Mouse (Mus musculus): ENCODE measurements around the gene Cox4i2.

Gene Cox4i2

GRCm38 (mm10) chr2:152767618-152768271 lies 13.8 kb downstream of the Cox4i2 start:
- peak; percentile 89 for DNase-seq (ENCODE audit: low read depth, low spot score)

DNA sequence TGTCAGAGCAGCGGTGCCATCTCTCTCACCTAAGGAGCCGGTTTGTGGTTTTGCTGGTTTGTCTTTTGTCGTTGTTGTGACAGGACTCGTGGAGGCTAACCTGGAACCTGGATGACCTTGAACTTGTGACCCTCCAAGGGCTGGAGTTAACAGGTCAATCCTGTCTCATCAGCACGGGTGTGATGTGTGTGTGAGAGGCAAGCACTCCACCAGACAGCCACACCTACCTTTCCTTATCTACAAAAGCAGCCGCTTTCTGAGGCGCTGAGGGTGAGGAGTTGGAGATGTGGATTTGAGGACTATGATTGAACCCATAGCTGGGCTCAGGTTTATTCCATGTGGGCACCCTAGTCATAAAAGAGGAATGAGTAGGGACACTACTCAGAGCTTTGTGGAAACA lies 15.7 kb downstream of the Cox4i2 start:
- DNase-seq (ENCODE audit: low read depth, low spot score): peak; percentile 82

DNA sequence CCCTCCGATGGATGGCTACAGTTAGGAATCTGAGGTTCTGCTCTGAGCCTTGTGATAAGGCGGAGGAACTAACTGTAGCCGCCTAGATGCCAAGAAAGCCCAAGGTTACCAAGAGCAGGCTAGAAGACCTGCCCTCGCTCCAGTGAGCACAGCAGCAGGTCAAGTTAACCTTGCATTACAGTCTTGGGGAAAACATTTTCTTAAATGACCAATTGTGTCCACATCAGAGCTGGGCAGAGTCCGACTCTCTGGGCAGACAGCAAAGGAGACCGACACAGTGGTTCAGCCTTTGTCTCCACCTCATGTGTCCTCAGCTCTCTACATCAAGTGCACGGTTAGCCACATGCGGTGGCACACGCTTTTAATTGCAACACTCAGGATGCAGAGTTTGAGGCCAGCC lies 17.6 kb downstream of the Cox4i2 start:
- no peak for DNase-seq (ENCODE audit: low read depth, low spot score)

DNA sequence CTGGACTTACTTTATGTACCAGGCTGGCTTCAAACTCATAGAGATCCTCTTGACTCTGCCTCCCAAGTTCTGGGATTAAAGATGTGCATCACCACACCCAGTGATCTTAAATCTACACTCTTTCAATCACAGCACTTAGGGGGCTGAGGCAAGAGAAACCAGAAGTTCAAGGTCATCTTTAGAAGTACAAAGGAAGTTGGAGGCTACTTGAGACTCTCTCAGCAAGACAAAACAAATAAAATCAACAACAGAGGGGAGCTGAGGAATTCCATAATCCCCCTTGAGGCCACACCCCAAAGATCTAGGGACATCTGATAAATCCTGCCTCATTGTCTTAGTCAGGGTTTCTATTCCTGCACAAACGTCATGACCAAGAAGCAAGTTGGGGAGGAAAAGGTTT lies 18.3 kb downstream of the Cox4i2 start:
- DNase-seq (ENCODE audit: low read depth, low spot score): peak; percentile 87

GRCm38 (mm10) chr2:152775357-152775756 lies 21.4 kb downstream of the Cox4i2 start:
- DNase-seq (ENCODE audit: low read depth, low spot score): no peak

DNA sequence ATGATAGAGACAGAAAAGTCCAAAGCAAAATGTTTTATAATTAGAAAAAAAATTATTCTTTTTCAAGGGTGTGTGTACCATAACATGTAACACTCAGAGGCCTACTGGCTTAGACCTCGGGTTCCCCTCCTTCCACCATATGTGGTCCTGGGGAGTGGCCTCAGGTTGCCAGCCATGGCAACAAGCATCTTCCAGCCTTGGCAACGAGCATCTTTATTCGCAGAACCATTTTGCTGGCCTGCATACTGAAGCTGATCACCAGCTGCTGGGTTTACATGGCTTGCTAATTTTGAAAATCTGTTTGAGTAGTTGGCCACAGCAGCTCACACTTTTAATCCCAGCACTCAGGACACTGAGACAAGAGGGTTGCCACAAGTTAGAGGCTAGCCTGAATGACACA lies 22.0 kb downstream of the Cox4i2 start:
- no peak for DNase-seq (ENCODE audit: low read depth, low spot score)

DNA sequence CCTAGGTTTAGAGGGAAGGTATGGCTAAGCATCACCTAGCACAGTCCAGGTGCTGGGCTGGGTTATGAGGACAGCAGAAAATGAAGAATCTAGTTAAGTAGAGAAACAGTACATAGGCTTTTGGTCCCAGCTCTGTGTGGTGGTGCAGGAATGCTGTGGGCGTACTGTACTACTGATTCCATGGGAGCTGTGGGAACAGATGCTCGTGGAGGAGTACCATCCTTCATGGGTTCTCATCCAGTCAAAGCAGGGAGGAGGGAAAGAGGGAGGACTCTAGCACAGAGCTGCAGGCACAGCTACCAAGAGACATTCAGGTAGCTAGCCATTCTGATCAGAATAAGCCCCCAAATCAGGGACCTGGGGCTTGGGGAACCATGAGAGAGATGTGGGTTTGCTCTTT lies 22.5 kb downstream of the Cox4i2 start:
- no peak for DNase-seq (ENCODE audit: low read depth, low spot score)

DNA sequence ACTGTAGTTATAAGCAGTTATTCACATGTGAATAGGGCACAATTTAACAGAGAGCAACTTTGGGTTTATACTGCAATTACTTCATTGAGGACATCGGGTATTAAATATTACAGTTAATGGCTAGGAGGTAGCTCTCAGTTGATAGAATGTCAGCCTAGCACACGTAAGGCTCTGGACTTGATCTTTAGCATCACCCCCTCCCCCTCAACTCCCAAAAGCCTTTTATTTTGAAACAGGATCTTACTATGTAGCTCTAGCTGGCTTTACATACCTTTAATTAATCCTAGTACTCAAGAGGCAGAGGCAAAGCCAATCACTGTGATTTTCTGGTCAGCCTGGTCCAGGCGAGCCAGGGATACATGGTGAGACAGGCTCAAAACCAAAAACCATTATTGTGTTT lies 23.1 kb downstream of the Cox4i2 start:
- no peak for DNase-seq (ENCODE audit: low read depth, low spot score)

DNA sequence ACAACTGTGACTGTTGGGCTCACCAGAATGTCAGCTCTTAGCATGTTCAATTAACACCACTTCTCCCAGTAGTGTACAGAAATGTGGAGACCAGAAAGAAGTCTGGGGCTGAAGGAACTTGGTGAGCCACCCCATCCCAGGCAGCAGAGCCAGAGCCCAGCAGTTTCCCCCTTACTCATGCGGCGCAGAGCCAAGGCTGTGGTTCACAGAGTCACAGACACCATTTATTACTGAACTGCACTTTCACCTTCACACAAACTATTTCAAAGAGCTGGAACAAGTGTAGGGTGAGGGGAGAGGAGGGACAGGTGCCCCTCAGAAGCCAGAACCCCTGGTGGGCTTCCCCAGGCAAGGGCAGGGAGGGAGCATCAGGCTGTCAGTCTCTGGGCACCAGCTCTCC lies 26.5 kb downstream of the Cox4i2 start:
- no peak for DNase-seq (ENCODE audit: low read depth, low spot score)

DNA sequence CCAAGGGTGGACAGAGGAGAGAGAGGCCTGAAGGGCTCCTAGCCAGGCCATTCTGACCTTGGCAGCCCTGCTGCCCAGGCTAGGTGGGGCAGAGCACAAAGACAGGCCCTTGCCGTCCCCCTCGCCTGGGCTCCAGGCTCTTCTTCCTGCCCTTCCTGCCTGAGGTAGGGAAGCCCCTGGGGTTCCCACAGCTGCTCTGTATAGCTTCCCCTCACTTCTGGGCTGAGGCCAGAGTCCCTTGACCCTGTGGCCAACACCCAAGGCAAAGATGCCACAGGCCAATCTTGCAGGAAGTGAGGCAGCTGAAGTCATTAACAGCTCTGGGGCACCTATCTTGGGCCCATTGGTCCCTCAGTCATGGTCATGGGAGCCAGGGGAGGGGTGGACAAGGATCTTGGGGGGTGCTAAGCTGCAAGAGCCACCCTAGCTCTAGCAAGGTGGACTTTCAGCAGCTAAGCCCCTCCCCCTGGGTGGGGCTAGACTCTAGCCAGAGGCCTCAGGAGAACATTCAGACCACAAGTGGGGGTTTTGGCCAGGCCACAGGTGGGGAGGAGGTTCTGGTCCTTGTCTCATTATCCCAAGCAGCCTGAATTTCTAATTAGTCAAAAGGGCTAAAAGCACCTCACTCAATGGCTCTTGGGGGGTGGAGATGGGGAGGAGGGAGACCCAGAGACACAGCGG lies 27.2 kb downstream of the Cox4i2 start:
- DNase-seq (ENCODE audit: low read depth, low spot score): peak; percentile 45

- no peak for DNase-seq (ENCODE audit: low read depth, low spot score)
Measured at GRCm38 (mm10) chr2:152782656-152783055, 28.7 kb downstream of the Cox4i2 start.

- no peak for DNase-seq (ENCODE audit: low read depth, low spot score)
Measured at GRCm38 (mm10) chr2:152783241-152783640, 29.3 kb downstream of the Cox4i2 start.

- no peak for DNase-seq (ENCODE audit: low read depth, low spot score)
Measured at GRCm38 (mm10) chr2:152784640-152785039, 30.7 kb downstream of the Cox4i2 start.

DNA sequence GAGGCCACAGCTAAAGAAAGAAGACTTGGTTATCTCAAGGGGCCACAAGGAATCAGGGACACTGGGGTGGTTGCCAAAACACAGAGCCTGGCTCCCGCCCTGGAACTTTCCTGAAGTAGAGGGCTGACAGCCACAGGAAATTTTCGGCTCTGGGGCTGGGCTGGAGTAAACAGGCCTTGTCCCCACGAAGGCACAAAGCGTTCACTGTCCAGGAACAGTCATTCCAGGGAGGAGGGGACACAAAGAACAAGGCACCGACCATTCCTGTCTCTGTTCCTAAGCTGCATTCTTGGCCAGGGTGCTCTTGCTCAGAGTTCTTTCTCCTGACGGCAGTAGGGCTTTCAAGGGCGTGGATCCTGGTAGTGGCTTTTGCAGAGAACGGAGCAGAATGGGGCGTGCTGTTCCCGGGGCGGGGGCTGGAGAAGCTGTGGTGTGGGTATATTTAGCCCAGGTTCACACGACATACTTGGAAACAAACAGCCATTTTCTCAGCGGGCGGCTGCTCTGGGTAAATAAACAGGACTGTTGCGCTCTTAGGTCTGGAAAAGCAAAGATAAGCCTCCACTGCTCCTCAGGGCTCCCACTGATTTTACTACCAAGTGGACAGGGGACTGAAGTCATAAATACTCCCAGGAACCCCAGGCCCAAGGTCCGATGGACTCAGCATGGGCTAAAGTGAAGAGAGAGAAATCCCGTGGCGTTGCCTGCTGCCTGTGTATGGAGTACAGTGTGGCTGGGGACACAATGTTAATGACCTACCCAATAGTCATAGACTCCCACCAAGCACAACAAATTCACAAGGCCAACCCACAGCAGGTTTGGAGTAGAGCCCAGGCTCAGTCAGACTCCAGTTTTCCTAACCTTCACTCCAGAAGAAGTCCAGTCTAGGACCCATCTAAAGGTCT lies 31.7 kb downstream of the Cox4i2 start:
- peak; percentile 68 for DNase-seq (ENCODE audit: low read depth, low spot score)

DNA sequence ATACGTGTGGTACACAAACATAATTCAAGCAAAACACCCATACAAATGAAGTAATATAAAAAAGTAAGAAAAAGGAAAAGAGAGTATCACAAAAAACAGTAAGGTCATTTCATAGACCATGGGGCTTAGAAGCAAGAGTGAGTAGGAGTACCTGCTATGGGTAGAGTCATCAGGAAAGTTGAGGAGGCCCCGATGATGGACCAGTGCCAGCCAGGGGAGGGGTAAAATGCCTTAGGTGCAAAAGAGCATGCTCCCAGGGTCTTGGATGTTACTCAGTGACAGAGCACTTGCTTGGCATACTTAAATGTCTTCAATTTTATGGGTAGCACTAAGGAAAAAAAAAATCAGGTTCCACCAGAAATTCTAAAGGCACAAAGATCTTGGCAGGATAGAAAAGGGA lies 33.2 kb downstream of the Cox4i2 start:
- DNase-seq (ENCODE audit: low read depth, low spot score): no peak

DNA sequence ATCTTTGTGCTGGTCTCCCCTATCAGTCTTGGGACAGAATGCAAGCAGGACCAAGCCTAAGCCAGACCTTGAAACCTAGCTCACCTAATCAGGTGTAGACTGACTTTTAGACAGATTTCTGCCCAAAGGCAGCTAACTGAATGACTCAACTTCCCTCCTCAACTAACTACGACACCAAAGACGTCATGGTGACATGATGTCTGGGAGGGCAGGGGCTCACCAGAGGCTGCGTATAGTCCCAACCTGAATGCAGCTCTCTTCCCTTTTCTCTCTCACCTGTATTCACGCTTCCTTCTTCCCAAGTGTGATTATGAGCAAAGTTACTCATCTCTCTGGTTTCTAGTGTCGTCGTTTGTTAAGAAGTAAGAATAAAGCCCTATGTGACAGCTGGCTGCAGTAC lies 33.6 kb downstream of the Cox4i2 start:
- no peak for DNase-seq (ENCODE audit: low read depth, low spot score)

DNA sequence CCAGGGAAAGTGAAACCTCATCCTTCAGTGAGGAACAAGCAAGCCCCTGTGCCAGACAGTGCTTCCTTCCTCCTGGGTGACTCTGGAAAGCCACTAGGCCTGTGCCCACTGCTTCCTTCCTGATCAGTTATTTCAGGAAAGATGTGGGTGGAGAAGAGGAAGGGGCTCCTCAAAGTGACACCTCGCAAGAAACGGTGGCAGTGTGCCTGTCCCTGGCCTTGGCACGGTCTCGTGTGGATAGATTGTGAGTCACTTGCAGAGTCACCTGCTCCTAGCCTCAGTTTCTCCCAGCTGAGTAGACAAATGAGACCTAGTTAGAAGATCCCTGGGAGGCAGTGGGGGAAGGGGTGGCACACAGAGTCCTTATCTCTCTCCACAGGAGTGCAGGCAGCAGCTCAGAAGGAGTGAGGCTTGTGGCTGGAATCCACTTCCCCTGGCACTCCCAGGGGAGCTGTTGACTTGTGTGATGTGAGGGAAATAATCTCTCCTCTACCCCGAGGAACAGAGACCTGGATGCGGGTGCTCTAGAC lies 35.0 kb downstream of the Cox4i2 start:
- no peak for DNase-seq (ENCODE audit: low read depth, low spot score)

GRCm38 (mm10) chr2:152789591-152789999 lies 35.6 kb downstream of the Cox4i2 start:
- no peak for DNase-seq (ENCODE audit: low read depth, low spot score)

GRCm38 (mm10) chr2:152792461-152792860 lies 38.5 kb downstream of the Cox4i2 start:
- peak; percentile 84 for DNase-seq (ENCODE audit: low read depth, low spot score)

GRCm38 (mm10) chr2:152793381-152793780 lies 39.4 kb downstream of the Cox4i2 start:
- no peak for DNase-seq (ENCODE audit: low read depth, low spot score)

DNA sequence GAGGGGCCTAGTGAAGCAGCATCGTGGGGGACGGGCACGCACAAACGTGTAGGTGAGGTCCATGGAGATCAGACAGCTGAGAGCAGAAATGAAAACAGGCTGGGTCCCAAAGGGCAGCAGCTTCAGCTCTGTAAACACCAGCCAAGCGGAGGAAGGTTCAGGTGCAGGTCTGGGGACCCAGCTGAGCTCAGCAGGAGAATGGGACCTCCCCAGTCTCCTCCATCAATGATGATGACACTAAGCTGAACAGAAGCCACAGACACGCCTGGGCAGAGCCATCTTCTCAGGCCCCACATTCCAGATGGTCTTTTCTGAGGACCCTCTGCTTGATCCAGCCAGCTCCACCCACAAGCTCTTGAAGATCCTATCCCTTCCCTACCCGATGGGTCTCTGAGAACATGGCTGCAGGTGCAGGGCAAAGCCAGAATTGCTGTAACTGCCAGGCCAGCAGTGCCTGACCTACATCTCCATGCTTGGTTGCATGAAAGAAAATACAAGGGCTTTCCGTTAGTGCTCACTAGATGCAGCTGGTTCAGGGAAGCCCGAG lies 40.4 kb downstream of the Cox4i2 start:
- DNase-seq (ENCODE audit: low read depth, low spot score): no peak

- DNase-seq (ENCODE audit: low read depth, low spot score): no peak
Measured at GRCm38 (mm10) chr2:152797589-152797988, 43.6 kb downstream of the Cox4i2 start.
